Mouse (Mus musculus): Measurements from ENCODE around the gene Guca1b. TPM values are rescaled to one million over a fixed set of nuclear protein-coding genes. Genes with fewer than 3 reads are reported as not detected.

Guca1b gene
- total and polyA plus RNA-seq, 2 experiments from 2014 or later = 0.14 TPM; not detected in 1

DNA sequence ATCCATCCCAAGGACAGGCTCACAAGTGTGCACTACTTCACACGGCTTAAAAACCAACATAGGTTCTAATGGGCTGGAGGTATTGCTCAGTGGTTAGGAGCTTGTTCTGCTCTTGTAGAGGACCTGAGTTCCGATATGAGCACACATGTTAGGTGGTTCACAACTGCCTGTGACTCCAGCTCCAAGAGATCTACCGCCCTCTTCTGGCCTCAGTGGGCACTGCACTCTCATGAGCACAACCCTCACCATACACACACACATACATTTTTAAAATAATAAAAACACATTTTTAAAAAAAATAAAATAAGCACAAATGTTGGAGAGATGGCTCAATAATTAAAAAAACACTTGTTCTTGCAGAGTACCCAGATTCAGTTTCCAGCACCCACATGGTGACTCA lies 1.1 kb upstream of the Guca1b start:
- no peak for ATAC-seq
- 89% methylated on average over 3 of the region's 3 CpGs for WGBS
- Histone ChIP-seq H3K4me3 (ENCODE audit: low read length) (no peak overlapping the region), H3K36me3 (ENCODE audit: insufficient read depth, low read length) (peaks cover 17% of the 10 kb centered on the region; the same call in 1 of the 2 replicates), H3K27me3 (ENCODE audit: insufficient read depth, low read length) (no peaks in the 10 kb centered on the region), H3K4me1 (ENCODE audit: insufficient read depth, low read length) (no peaks in the 10 kb centered on the region), H3K4me2 (ENCODE audit: low read depth, low read length) (no peak overlapping the region), H3K9me3 (ENCODE audit: low read length) (no peaks in the 10 kb centered on the region), H3K27ac (no peak overlapping the region), H3K9ac (replicated peaks; ENCODE audit: low read length) (no peak overlapping the region)
- DNase-seq (ENCODE audit: low spot score) = no peak
- TF ChIP-seq CTCF (IDR thresholded peaks at IDR 0.05; ENCODE audit: low read depth) = 0 out of 2 replicates have a peak, but pooled peaks have one; percentile 24

DNA sequence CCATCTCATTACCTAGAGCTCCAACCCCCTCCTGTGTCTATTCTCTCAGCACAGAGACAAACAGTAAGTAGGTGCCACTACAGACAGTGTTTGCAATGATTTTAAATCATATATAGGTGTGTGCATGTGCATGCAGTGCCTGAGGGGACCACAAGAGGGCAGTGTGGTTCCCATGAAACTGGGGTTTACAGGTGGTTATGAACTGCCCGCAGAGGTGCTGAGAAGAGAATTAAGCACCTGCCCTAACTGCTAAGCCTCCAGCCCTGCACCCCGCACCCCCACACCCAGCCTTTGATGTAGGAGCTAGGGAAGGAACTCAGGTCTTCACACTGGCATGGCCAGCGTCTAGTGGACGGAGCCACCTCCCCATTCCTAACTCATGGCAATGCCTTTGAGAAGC lies 1.5 kb downstream of the Guca1b start:
- ATAC-seq = no peak
- peak; percentile 44 for DNase-seq (ENCODE audit: low spot score)

GRCm38 (mm10) chr17:47394223-47394869 lies 9.2 kb downstream of the Guca1b start:
- Histone ChIP-seq H3K9me3 (ENCODE audit: low read length) (no peaks in the 10 kb centered on the region), H3K4me2 (ENCODE audit: low read depth, low read length) (peak overlapping the region; percentile 47), H3K27ac (no peak overlapping the region), H3K36me3 (ENCODE audit: insufficient read depth, low read length) (no peaks in the 10 kb centered on the region), H3K4me1 (ENCODE audit: insufficient read depth, low read length) (peaks cover 9% of the 10 kb centered on the region; the same call in 1 of the 2 replicates), H3K27me3 (ENCODE audit: insufficient read depth, low read length) (no peaks in the 10 kb centered on the region), H3K9ac (replicated peaks; ENCODE audit: low read length) (no peak overlapping the region; the same call in 1 of the 2 replicates), H3K4me3 (ENCODE audit: low read length) (0 out of 2 replicates have a peak overlapping the region, but pooled peaks have one; percentile 17)
- TF ChIP-seq CTCF (IDR thresholded peaks at IDR 0.05; ENCODE audit: low read depth) = no peak
- ATAC-seq (no peak), DNase-seq (ENCODE audit: low spot score) (no peak)
- 24% methylated on average over 24 of the region's 24 CpGs for WGBS

More for the DNA sequence above, 1.5 kb downstream of the Guca1b start:
- Histone ChIP-seq H3K27me3 (ENCODE audit: insufficient read depth, low read length) (no peaks in the 10 kb centered on the region), H3K4me3 (ENCODE audit: low read length) (no peak overlapping the region), H3K4me2 (ENCODE audit: low read depth, low read length) (no peak overlapping the region), H3K36me3 (ENCODE audit: insufficient read depth, low read length) (no peaks in the 10 kb centered on the region), H3K9me3 (ENCODE audit: low read length) (no peaks in the 10 kb centered on the region), H3K27ac (no peak overlapping the region), H3K4me1 (ENCODE audit: insufficient read depth, low read length) (no peaks in the 10 kb centered on the region), H3K9ac (replicated peaks; ENCODE audit: low read length) (no peak overlapping the region)
- peak; percentile 83 for TF ChIP-seq CTCF (IDR thresholded peaks at IDR 0.05; ENCODE audit: low read depth)
- 61% methylated on average over 4 of the region's 4 CpGs for WGBS

- Histone ChIP-seq H3K4me1 (ENCODE audit: insufficient read depth, low read length) (peaks cover 9% of the 10 kb centered on the region; the same call in 1 of the 2 replicates), H3K4me2 (ENCODE audit: low read depth, low read length) (peak overlapping the region; percentile 47), H3K9ac (replicated peaks; ENCODE audit: low read length) (no peak overlapping the region; the same call in 1 of the 2 replicates), H3K27ac (no peak overlapping the region), H3K27me3 (ENCODE audit: insufficient read depth, low read length) (no peaks in the 10 kb centered on the region), H3K9me3 (ENCODE audit: low read length) (no peaks in the 10 kb centered on the region), H3K36me3 (ENCODE audit: insufficient read depth, low read length) (no peaks in the 10 kb centered on the region), H3K4me3 (ENCODE audit: low read length) (peak overlapping the region; percentile 24)
- peak; percentile 76; the same call in 1 of the 2 replicates for ATAC-seq
- no peak for TF ChIP-seq CTCF (IDR thresholded peaks at IDR 0.05; ENCODE audit: low read depth)
- peak; percentile 32 for DNase-seq (ENCODE audit: low spot score)
- 2% methylated on average over 20 of the region's 20 CpGs for WGBS
Observed at GRCm38 (mm10) chr17:47395376-47395913, 10.3 kb downstream of the Guca1b start.

DNA sequence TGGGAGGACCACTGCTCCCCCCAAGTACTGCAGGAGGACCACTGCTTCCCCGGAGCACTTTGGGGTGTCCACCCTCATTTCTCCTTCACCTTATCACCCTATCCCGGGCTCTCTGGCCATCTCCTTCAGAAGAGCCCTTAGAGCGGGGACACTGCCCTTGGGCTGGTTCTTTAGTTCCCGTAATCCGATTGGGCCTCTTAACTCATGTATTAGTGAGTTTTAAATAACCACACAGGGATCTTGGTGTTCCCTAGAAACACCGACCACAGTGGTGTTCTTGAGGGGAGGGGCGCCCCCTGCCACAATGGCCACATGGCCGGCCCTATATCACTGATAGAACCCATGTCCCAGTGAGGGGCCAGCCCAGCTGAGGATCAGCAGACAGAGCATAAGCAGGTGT lies 13.9 kb downstream of the Guca1b start:
- Histone ChIP-seq H3K4me1 (ENCODE audit: insufficient read depth, low read length) (peaks cover 9% of the 10 kb centered on the region; the same call in 1 of the 2 replicates), H3K9me3 (ENCODE audit: low read length) (no peaks in the 10 kb centered on the region), H3K36me3 (ENCODE audit: insufficient read depth, low read length) (no peaks in the 10 kb centered on the region), H3K9ac (replicated peaks; ENCODE audit: low read length) (no peak overlapping the region), H3K27me3 (ENCODE audit: insufficient read depth, low read length) (no peaks in the 10 kb centered on the region), H3K4me3 (ENCODE audit: low read length) (no peak overlapping the region), H3K27ac (no peak overlapping the region), H3K4me2 (ENCODE audit: low read depth, low read length) (no peak overlapping the region)
- ATAC-seq (no peak), DNase-seq (ENCODE audit: low spot score) (no peak)
- 89% methylated on average over 8 of the region's 8 CpGs for WGBS
- TF ChIP-seq CTCF (IDR thresholded peaks at IDR 0.05; ENCODE audit: low read depth) = no peak

DNA sequence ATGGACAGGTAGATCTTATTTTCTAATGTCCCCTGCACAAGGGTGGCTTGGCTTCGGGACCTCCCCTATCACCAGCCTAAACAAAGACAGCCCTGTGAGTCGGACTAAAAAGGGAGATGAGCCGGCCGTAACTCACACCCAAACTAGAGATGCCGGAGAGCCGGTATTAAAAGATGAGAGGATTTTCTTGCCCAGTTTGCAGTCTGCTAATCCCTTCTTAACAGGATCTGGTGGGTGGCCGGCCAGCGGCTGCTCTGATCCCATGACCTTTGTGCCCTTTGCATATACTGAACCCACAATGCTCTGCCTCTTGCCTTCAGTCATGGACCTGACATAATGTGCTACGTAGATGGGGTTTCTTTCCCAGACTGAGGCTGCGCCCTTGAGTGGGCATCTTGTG lies 15.3 kb downstream of the Guca1b start, which contains the start of gene Guca1a:
TSS of gene Guca1a (minus strand) at position 134 of the 400 bp plus-strand sequence.
- no peak for TF ChIP-seq CTCF (IDR thresholded peaks at IDR 0.05; ENCODE audit: low read depth)
- 50% methylated on average over 10 of the region's 10 CpGs for WGBS
- DNase-seq (ENCODE audit: low spot score) = no peak

More for the DNA sequence above, 15.3 kb downstream of the Guca1b start, which contains the start of gene Guca1a:
- H3K4me3 ChIP-seq (ENCODE audit: low read length) = no peak within 1 kb of the TSS
- H3K27ac ChIP-seq = no peak within 1 kb of the TSS
- H3K9ac ChIP-seq (replicated peaks; ENCODE audit: low read length) = no peak within 1 kb of the TSS
- H3K4me2 ChIP-seq (ENCODE audit: low read depth, low read length) = no peak within 1 kb of the TSS
- no peaks in the 10 kb centered on the region for H3K36me3 ChIP-seq (ENCODE audit: insufficient read depth, low read length)
- no peaks in the 10 kb centered on the region for H3K27me3 ChIP-seq (ENCODE audit: insufficient read depth, low read length)
- H3K4me1 ChIP-seq (ENCODE audit: insufficient read depth, low read length) = 0 out of 2 replicates have a peak, but pooled peaks cover under 1% of the 10 kb centered on the region
- no peaks in the 10 kb centered on the region for H3K9me3 ChIP-seq (ENCODE audit: low read length)
- ATAC-seq = no peak

Data from hindbrain, postnatal 0 days (tissue).